ENCODE assay signal across 8 mouse cellular contexts in genomic region chr4:126162544-126163066, GRCm38 (mm10). TPM values are rescaled to one million over a fixed set of nuclear protein-coding genes. Genes with fewer than 3 reads are reported as not detected.
DNase-seq lines count a peak whose midpoint lies in the region; ATAC-seq and TF ChIP-seq lines count a peak whose summit lies in the region.

No protein-coding gene starts in this region.

- no peak for TF ChIP-seq CTCF in intestine, postnatal 0 days (IDR thresholded peaks at IDR 0.05; ENCODE audit: low read depth)

- no peaks in the 10 kb centered on the region for H3K27me3 ChIP-seq in embryonic facial prominence, embryonic 11.5 days (ENCODE audit: control insufficient read depth, insufficient read depth, low read length)
- H3K27me3 ChIP-seq in intestine, postnatal 0 days (replicated peaks; ENCODE audit: control insufficient read depth, insufficient read depth, low read length), result no peaks in the 10 kb centered on the region
- no peaks in the 10 kb centered on the region for H3K27me3 ChIP-seq in midbrain, embryonic 10.5 days (ENCODE audit: low read depth, poor library complexity, severe bottlenecking)

- peak; percentile 92 to 96 for DNase-seq in adrenal gland, postnatal 36 days
- peak; percentile 86 for DNase-seq in embryonic facial prominence, embryonic 11.5 days (ENCODE audit: low spot score)
- DNase-seq in left cerebral cortex, postnatal 36 days (ENCODE audit: low spot score in 2 of 2), result peak; percentile 79 to 80
- DNase-seq in midbrain, embryonic 10.5 days (ENCODE audit: low spot score), result peak; percentile 81
- DNase-seq in right cerebral cortex, postnatal 36 days (ENCODE audit: low spot score in 2 of 2), result peak; percentile 75
- peak; percentile 85 to 93 for DNase-seq in urinary bladder, postnatal 36 days (ENCODE audit: low spot score in 2 of 2)

- H3K4me1 ChIP-seq in embryonic facial prominence, embryonic 11.5 days (ENCODE audit: control insufficient read depth, insufficient read depth, low read length), result no peaks in the 10 kb centered on the region; the same call in 1 of the 2 replicates
- no peaks in the 10 kb centered on the region; the same call in 1 of the 2 replicates for H3K4me1 ChIP-seq in intestine, postnatal 0 days (replicated peaks; ENCODE audit: control insufficient read depth, insufficient read depth, low read length)
- H3K4me1 ChIP-seq in midbrain, embryonic 10.5 days, result peaks cover 21% of the 10 kb centered on the region

- intact Hi-C loops in left cerebral cortex, postnatal 36 days (cut with DNase I), result no loop called here

- peak overlapping the region; percentile 99 for H3K4me2 ChIP-seq in embryonic facial prominence, embryonic 11.5 days (ENCODE audit: low read depth, low read length)
- peak overlapping the region; percentile 99 for H3K4me2 ChIP-seq in intestine, postnatal 0 days (replicated peaks; ENCODE audit: low read depth)

- peak; percentile 84 for ATAC-seq in embryonic facial prominence, embryonic 11.5 days (replicated peaks; ENCODE audit: insufficient number of reproducible peaks, low FRiP score, low TSS enrichment, low read depth)
- peak; percentile 93 for ATAC-seq in granulocyte monocyte progenitor cell, adult 5-6 weeks (replicated peaks; ENCODE audit: poor library complexity, severe bottlenecking)
- peak; percentile 91 for ATAC-seq in intestine, postnatal 0 days

- 0 out of 2 replicates have a peak overlapping the region, but pooled peaks have one; percentile 35 for H3K27ac ChIP-seq in embryonic facial prominence, embryonic 11.5 days (replicated peaks; ENCODE audit: low read depth, low read length)
- H3K27ac ChIP-seq in intestine, postnatal 0 days (ENCODE audit: low read depth, low read length), result peak overlapping the region; percentile 99
- peak overlapping the region; percentile 85 for H3K27ac ChIP-seq in midbrain, embryonic 10.5 days (replicated peaks)

- H3K9me3 ChIP-seq in embryonic facial prominence, embryonic 11.5 days (replicated peaks; ENCODE audit: control insufficient read depth, low read length), result no peaks in the 10 kb centered on the region
- no peaks in the 10 kb centered on the region for H3K9me3 ChIP-seq in intestine, postnatal 0 days (ENCODE audit: control insufficient read depth)
- H3K9me3 ChIP-seq in midbrain, embryonic 10.5 days (replicated peaks), result no peaks in the 10 kb centered on the region

- peak overlapping the region; percentile 61 for H3K4me3 ChIP-seq in embryonic facial prominence, embryonic 11.5 days (ENCODE audit: low read depth, low read length)
- H3K4me3 ChIP-seq in intestine, postnatal 0 days (ENCODE audit: low read depth, low read length), result peak overlapping the region; percentile 69
- H3K4me3 ChIP-seq in midbrain, embryonic 10.5 days, result peak overlapping the region; percentile 75

- H3K36me3 ChIP-seq in embryonic facial prominence, embryonic 11.5 days (replicated peaks; ENCODE audit: control insufficient read depth, insufficient read depth, low read depth, low read length), result peaks cover 5% of the 10 kb centered on the region
- H3K36me3 ChIP-seq in intestine, postnatal 0 days (ENCODE audit: control insufficient read depth, insufficient read depth), result peaks cover 22% of the 10 kb centered on the region
- peaks cover 33% of the 10 kb centered on the region for H3K36me3 ChIP-seq in midbrain, embryonic 10.5 days

- peak overlapping the region; percentile 78 for H3K9ac ChIP-seq in embryonic facial prominence, embryonic 11.5 days (replicated peaks; ENCODE audit: low read length)
- peak overlapping the region; percentile 87 for H3K9ac ChIP-seq in intestine, postnatal 0 days (ENCODE audit: low read depth, low read length)

- 1% methylated on average over 41 of the region's 44 CpGs for WGBS in embryonic facial prominence, embryonic 11.5 days
- WGBS in intestine, postnatal 0 days, result under 1% methylated on average over 44 of the region's 44 CpGs
- WGBS in midbrain, embryonic 10.5 days, result 1% methylated on average over 44 of the region's 44 CpGs

RNA-seq across cellular contexts. Expression of gene Sh3d21, which starts 0.7 kb away (rescaled TPM):
- 1 to 10 TPM; 2.9 to 3.8 TPM for total RNA-seq in adrenal gland, postnatal 36 days (2021)
- polyA plus RNA-seq in embryonic facial prominence, embryonic 11.5 days (2014; fragmentation: Nextera tagmentation; extraction: Ambion mirVana), result 4.7 and 5.0 TPM in 2 replicates
- 0.15 and 1.5 TPM in 2 replicates for total RNA-seq in granulocyte monocyte progenitor cell, adult 5-6 weeks (2014; fragmentation: Nextera tagmentation)
- total RNA-seq in granulocyte monocyte progenitor cell, adult 5-6 weeks (2017), result 0.36 and 0.39 TPM in 2 replicates
- 10.0 and 12.3 TPM in 2 replicates for polyA plus RNA-seq in intestine, postnatal 0 days (2015; fragmentation: Nextera tagmentation; extraction: Ambion mirVana)
- under 1 TPM; 0.76 to 0.77 TPM for total RNA-seq in left cerebral cortex, postnatal 36 days (2021)
- polyA plus RNA-seq in midbrain, embryonic 10.5 days (2016; fragmentation: Nextera tagmentation; extraction: Ambion mirVana), result 0.79 and 1.3 TPM in 2 replicates

RNA-seq across cellular contexts. Expression of gene Eva1b, which starts 15.1 kb away (rescaled TPM):
- total RNA-seq in adrenal gland, postnatal 36 days (2021), result 10 to 100 TPM; 24.1 to 29.0 TPM
- 48.9 and 51.0 TPM in 2 replicates for polyA plus RNA-seq in embryonic facial prominence, embryonic 11.5 days (2014; fragmentation: Nextera tagmentation; extraction: Ambion mirVana)
- total RNA-seq in granulocyte monocyte progenitor cell, adult 5-6 weeks (2014; fragmentation: Nextera tagmentation), result 0.73 and 1.1 TPM in 2 replicates
- total RNA-seq in granulocyte monocyte progenitor cell, adult 5-6 weeks (2017), result 1.0 and 2.4 TPM in 2 replicates
- 28.9 and 29.0 TPM in 2 replicates for polyA plus RNA-seq in intestine, postnatal 0 days (2015; fragmentation: Nextera tagmentation; extraction: Ambion mirVana)
- 1 to 10 TPM; 3.0 to 3.8 TPM for total RNA-seq in left cerebral cortex, postnatal 36 days (2021)
- polyA plus RNA-seq in midbrain, embryonic 10.5 days (2016; fragmentation: Nextera tagmentation; extraction: Ambion mirVana), result 22.1 and 25.0 TPM in 2 replicates

RNA-seq across cellular contexts. Expression of gene Thrap3, which starts 40.0 kb away (rescaled TPM):
- total RNA-seq in adrenal gland, postnatal 36 days (2021), result 100 to 1,000 TPM; 186 to 192 TPM
- 211 and 232 TPM in 2 replicates for polyA plus RNA-seq in embryonic facial prominence, embryonic 11.5 days (2014; fragmentation: Nextera tagmentation; extraction: Ambion mirVana)
- 215 and 267 TPM in 2 replicates for total RNA-seq in granulocyte monocyte progenitor cell, adult 5-6 weeks (2014; fragmentation: Nextera tagmentation)
- total RNA-seq in granulocyte monocyte progenitor cell, adult 5-6 weeks (2017), result 304 and 361 TPM in 2 replicates
- polyA plus RNA-seq in intestine, postnatal 0 days (2015; fragmentation: Nextera tagmentation; extraction: Ambion mirVana), result 56.7 and 67.5 TPM in 2 replicates
- 100 to 1,000 TPM; 134 to 159 TPM for total RNA-seq in left cerebral cortex, postnatal 36 days (2021)
- polyA plus RNA-seq in midbrain, embryonic 10.5 days (2016; fragmentation: Nextera tagmentation; extraction: Ambion mirVana), result 244 and 256 TPM in 2 replicates

RNA-seq across cellular contexts. Expression of gene Stk40, which starts 58.8 kb away (rescaled TPM):
- total RNA-seq in adrenal gland, postnatal 36 days (2021), result 10 to 100 TPM; 52.4 to 63.1 TPM
- 22.7 and 23.8 TPM in 2 replicates for polyA plus RNA-seq in embryonic facial prominence, embryonic 11.5 days (2014; fragmentation: Nextera tagmentation; extraction: Ambion mirVana)
- total RNA-seq in granulocyte monocyte progenitor cell, adult 5-6 weeks (2014; fragmentation: Nextera tagmentation), result 5.9 and 6.3 TPM in 2 replicates
- 2.9 and 3.6 TPM in 2 replicates for total RNA-seq in granulocyte monocyte progenitor cell, adult 5-6 weeks (2017)
- 14.5 and 14.6 TPM in 2 replicates for polyA plus RNA-seq in intestine, postnatal 0 days (2015; fragmentation: Nextera tagmentation; extraction: Ambion mirVana)
- 10 to 100 TPM; 27.4 to 30.4 TPM for total RNA-seq in left cerebral cortex, postnatal 36 days (2021)
- 45.0 and 48.9 TPM in 2 replicates for polyA plus RNA-seq in midbrain, embryonic 10.5 days (2016; fragmentation: Nextera tagmentation; extraction: Ambion mirVana)

Comparison
In these comparisons a context has a peak if more than half of its experiments do, and no peak if none do; other contexts are left out.
1. Peak in every context shown above with its lines: DNase-seq, ATAC-seq, H3K4me3 ChIP-seq and H3K27ac ChIP-seq.
2. H3K27ac ChIP-seq: peak in every context shown above with its lines; median percentile 99 in intestine, postnatal 0 days; 85 in midbrain, embryonic 10.5 days; 35 in embryonic facial prominence, embryonic 11.5 days.
3. RNA of gene Eva1b, which starts 15.1 kb away (total RNA-seq): 24.1 to 29.0 TPM in adrenal gland, postnatal 36 days; 3.0 to 3.8 TPM in left cerebral cortex, postnatal 36 days and 0.73 to 2.4 TPM in granulocyte monocyte progenitor cell, adult 5-6 weeks; every median in the first group is over 4 times any median in the second.